Mouse (Mus musculus) left cerebral cortex, adult 8-10 months (tissue): ENCODE measurements around the gene Ccdc39. TPM values are rescaled to one million over a fixed set of nuclear protein-coding genes. Genes with fewer than 3 reads are reported as not detected.
A peak's percentile ranks its signal among the peaks of the same experiment; 100 is the strongest.

Experiments used
- DNase-seq, 2 experiments: peaks; one replicate each; pipeline ENCODE4 v3.0.0; 2022; ENCODE audit warnings: low spot score in 2 of 2
- total RNA-seq, 4 experiments: library from RNA; stranded (reverse); gene quantifications; 2 replicates each; pipeline ENCODE4 v1.2.4; 2022

The Ccdc39 gene
- 10 to 100 TPM; 19.1 to 25.7 (median 20.2) TPM for total RNA-seq

GRCm38 (mm10) chr3:33843801-33844632 is at the start of gene Ccdc39:
Ccdc39 (minus strand) TSS chr3:33844310.
- peak; percentile 72 to 73 for DNase-seq

- DNase-seq, result no peak
Measured at GRCm38 (mm10) chr3:33893433-33893832, 49.3 kb upstream of the Ccdc39 start.

GRCm38 (mm10) chr3:33887438-33887837 is 43.3 kb upstream of the Ccdc39 start:
- DNase-seq, result no peak

GRCm38 (mm10) chr3:33883105-33883504 is 39.0 kb upstream of the Ccdc39 start:
- DNase-seq, result no peak

- DNase-seq, result no peak
Measured at GRCm38 (mm10) chr3:33882695-33883094, 38.6 kb upstream of the Ccdc39 start.

GRCm38 (mm10) chr3:33878661-33879060 is 34.6 kb upstream of the Ccdc39 start:
- peak in 1 of 2 experiments; percentile 21 for DNase-seq

GRCm38 (mm10) chr3:33874456-33875286 is 30.6 kb upstream of the Ccdc39 start:
- DNase-seq, result no peak

- no peak for DNase-seq
Measured at GRCm38 (mm10) chr3:33873837-33874236, 29.7 kb upstream of the Ccdc39 start.

GRCm38 (mm10) chr3:33873366-33873765 is 29.3 kb upstream of the Ccdc39 start:
- no peak for DNase-seq

- DNase-seq, result no peak
Measured at GRCm38 (mm10) chr3:33864000-33864540, 20.0 kb upstream of the Ccdc39 start.

GRCm38 (mm10) chr3:33858939-33859338 is 14.8 kb upstream of the Ccdc39 start:
- DNase-seq, result no peak

- no peak for DNase-seq
Measured at GRCm38 (mm10) chr3:33853062-33853461, 9.0 kb upstream of the Ccdc39 start.

- no peak for DNase-seq
Measured at GRCm38 (mm10) chr3:33850856-33851255, 6.7 kb upstream of the Ccdc39 start.

- DNase-seq, result no peak
Measured at GRCm38 (mm10) chr3:33846639-33847038, 2.5 kb upstream of the Ccdc39 start.

- no peak for DNase-seq
Measured at GRCm38 (mm10) chr3:33838877-33839276, 5.2 kb downstream of the Ccdc39 start.

GRCm38 (mm10) chr3:33836576-33836975 is 7.5 kb downstream of the Ccdc39 start:
- no peak for DNase-seq

GRCm38 (mm10) chr3:33832351-33832750 is 11.8 kb downstream of the Ccdc39 start:
- DNase-seq, result no peak

- DNase-seq, result no peak
Measured at GRCm38 (mm10) chr3:33824135-33824946, 19.8 kb downstream of the Ccdc39 start.

GRCm38 (mm10) chr3:33807151-33807550 is 37.0 kb downstream of the Ccdc39 start:
- DNase-seq, result no peak

GRCm38 (mm10) chr3:33800513-33800820 is 43.6 kb downstream of the Ccdc39 start:
- DNase-seq, result no peak
